Mouse (Mus musculus): ENCODE results near the gene Peg3. TPM values are rescaled to one million over a fixed set of nuclear protein-coding genes. Genes with fewer than 3 reads are reported as not detected.

Gene Peg3
- polyA plus RNA-seq, 1 experiment = 1.0 TPM

DNA sequence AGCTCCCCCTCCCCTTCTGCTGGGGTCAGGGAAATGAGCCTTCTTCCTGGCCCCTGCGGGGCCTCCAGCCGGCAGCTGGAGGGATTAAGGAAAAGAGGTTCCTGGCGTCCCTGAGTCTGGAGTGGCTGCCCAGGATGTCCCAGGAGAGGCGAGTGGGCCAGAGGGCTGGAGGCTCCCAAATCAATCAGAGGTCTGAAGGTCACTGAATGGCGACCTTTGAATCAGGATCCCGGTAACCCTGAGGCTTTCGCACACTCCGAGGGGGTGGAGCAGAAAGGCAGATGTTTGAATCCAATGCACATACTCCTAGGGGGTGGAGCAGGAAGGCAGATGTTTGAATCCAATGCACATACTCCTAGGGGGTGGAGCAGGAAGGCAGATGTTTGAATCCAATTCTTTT is 40.1 kb upstream of the Peg3 start:
- no peaks in the 10 kb centered on the region for H3K27me3 ChIP-seq (ENCODE audit: control insufficient read depth, insufficient read depth, low read length)
- TF ChIP-seq CTCF (IDR thresholded peaks at IDR 0.05; ENCODE audit: borderline replicate concordance, control insufficient read depth, extremely low read depth, insufficient read depth, low read length, poor library complexity) (no peak), POLR2A (IDR thresholded peaks at IDR 0.05; ENCODE audit: control insufficient read depth, extremely low read depth, insufficient read depth, low read length, poor library complexity) (no peak)
- H3K4me3 ChIP-seq (ENCODE audit: control insufficient read depth, insufficient read depth, low read length) = no peak overlapping the region
- H3K27ac ChIP-seq (ENCODE audit: control insufficient read depth, insufficient read depth, low read length) = no peak overlapping the region
- no peaks in the 10 kb centered on the region for H3K36me3 ChIP-seq (ENCODE audit: control insufficient read depth, insufficient read depth, low read length)
- H3K4me1 ChIP-seq (replicated peaks; ENCODE audit: control insufficient read depth, insufficient read depth, low read length) = no peaks in the 10 kb centered on the region
- WGBS = 38% methylated on average over 8 of the region's 8 CpGs
- DNase-seq = no peak

DNA sequence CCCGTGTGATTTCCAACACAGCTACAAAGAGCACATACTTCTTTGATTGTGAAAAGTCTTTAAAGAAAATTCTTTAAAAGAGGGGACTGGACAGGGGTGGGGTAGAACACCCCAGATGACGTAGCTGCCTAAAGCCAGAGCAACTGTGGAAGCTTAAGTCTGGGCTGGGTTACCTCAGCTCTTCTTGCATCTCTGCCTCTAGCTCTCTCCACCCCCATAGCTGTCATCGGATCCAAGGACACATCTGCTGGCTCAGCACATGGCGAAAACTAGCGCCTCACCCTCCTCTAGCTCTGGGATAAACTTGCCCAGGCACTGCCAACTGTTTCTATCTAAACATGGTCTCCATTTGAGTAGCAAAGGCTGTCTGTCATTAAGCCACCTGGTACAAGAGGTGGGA is 35.0 kb upstream of the Peg3 start:
- Histone ChIP-seq H3K36me3 (ENCODE audit: control insufficient read depth, insufficient read depth, low read length) (no peaks in the 10 kb centered on the region), H3K4me3 (ENCODE audit: control insufficient read depth, insufficient read depth, low read length) (no peak overlapping the region), H3K4me1 (replicated peaks; ENCODE audit: control insufficient read depth, insufficient read depth, low read length) (no peaks in the 10 kb centered on the region), H3K27me3 (ENCODE audit: control insufficient read depth, insufficient read depth, low read length) (no peaks in the 10 kb centered on the region), H3K27ac (ENCODE audit: control insufficient read depth, insufficient read depth, low read length) (no peak overlapping the region)
- no peak for DNase-seq
- WGBS = 79% methylated on average over 5 of the region's 5 CpGs
- no peak for TF ChIP-seq POLR2A (IDR thresholded peaks at IDR 0.05; ENCODE audit: control insufficient read depth, extremely low read depth, insufficient read depth, low read length, poor library complexity)
- no peak for TF ChIP-seq CTCF (IDR thresholded peaks at IDR 0.05; ENCODE audit: borderline replicate concordance, control insufficient read depth, extremely low read depth, insufficient read depth, low read length, poor library complexity)

DNA sequence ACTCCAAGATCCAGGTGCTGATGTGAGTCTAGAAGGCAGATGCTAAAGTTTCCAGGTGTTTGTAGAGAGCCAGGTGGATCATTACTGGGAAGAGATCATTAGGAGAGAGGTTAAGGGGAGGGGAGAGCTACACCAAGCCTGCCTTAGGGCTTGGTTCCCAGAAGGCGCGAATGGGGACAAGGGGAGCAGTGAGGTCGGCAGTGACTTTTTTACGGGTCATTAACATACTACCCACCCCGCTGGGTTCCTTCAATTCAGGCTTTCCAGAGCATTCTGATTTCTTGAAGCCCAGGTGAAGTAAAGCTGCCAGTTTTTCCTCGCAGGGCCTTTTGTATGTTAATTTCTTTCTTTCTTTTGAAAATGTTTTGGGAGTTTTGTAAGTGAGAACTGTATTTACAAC is 29.9 kb upstream of the Peg3 start:
- Histone ChIP-seq H3K4me1 (replicated peaks; ENCODE audit: control insufficient read depth, insufficient read depth, low read length) (no peaks in the 10 kb centered on the region), H3K36me3 (ENCODE audit: control insufficient read depth, insufficient read depth, low read length) (no peaks in the 10 kb centered on the region), H3K27me3 (ENCODE audit: control insufficient read depth, insufficient read depth, low read length) (no peaks in the 10 kb centered on the region), H3K4me3 (ENCODE audit: control insufficient read depth, insufficient read depth, low read length) (no peak overlapping the region), H3K27ac (ENCODE audit: control insufficient read depth, insufficient read depth, low read length) (no peak overlapping the region)
- WGBS = 71% methylated on average over 6 of the region's 6 CpGs
- TF ChIP-seq POLR2A (IDR thresholded peaks at IDR 0.05; ENCODE audit: control insufficient read depth, extremely low read depth, insufficient read depth, low read length, poor library complexity) = no peak
- TF ChIP-seq CTCF (IDR thresholded peaks at IDR 0.05; ENCODE audit: borderline replicate concordance, control insufficient read depth, extremely low read depth, insufficient read depth, low read length, poor library complexity) = no peak
- DNase-seq = no peak

DNA sequence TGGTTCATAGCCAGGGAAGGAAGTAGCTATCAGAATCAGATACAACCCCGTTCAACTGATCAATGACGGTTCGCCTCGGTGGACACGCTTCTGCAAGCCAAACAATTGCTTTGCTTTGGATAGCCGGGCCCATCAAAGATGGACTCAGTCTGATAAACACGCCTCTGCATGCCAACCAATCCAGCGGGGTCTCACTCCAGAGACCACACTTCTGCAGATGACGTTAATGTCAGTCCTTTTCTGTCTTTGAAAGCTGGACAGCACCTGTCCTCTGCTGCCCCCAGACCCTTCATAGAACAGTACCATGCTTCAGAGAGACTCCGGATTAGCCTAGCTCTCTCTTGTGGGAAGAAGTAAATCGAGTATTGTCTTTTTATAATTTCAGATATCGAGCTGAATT is 29.5 kb upstream of the Peg3 start:
- H3K4me3 ChIP-seq (ENCODE audit: control insufficient read depth, insufficient read depth, low read length) = no peak overlapping the region
- WGBS = 84% methylated on average over 12 of the region's 12 CpGs
- no peaks in the 10 kb centered on the region for H3K36me3 ChIP-seq (ENCODE audit: control insufficient read depth, insufficient read depth, low read length)
- H3K27ac ChIP-seq (ENCODE audit: control insufficient read depth, insufficient read depth, low read length) = no peak overlapping the region
- TF ChIP-seq POLR2A (IDR thresholded peaks at IDR 0.05; ENCODE audit: control insufficient read depth, extremely low read depth, insufficient read depth, low read length, poor library complexity) (no peak), CTCF (IDR thresholded peaks at IDR 0.05; ENCODE audit: borderline replicate concordance, control insufficient read depth, extremely low read depth, insufficient read depth, low read length, poor library complexity) (no peak)
- no peak for DNase-seq
- H3K27me3 ChIP-seq (ENCODE audit: control insufficient read depth, insufficient read depth, low read length) = no peaks in the 10 kb centered on the region
- no peaks in the 10 kb centered on the region for H3K4me1 ChIP-seq (replicated peaks; ENCODE audit: control insufficient read depth, insufficient read depth, low read length)

DNA sequence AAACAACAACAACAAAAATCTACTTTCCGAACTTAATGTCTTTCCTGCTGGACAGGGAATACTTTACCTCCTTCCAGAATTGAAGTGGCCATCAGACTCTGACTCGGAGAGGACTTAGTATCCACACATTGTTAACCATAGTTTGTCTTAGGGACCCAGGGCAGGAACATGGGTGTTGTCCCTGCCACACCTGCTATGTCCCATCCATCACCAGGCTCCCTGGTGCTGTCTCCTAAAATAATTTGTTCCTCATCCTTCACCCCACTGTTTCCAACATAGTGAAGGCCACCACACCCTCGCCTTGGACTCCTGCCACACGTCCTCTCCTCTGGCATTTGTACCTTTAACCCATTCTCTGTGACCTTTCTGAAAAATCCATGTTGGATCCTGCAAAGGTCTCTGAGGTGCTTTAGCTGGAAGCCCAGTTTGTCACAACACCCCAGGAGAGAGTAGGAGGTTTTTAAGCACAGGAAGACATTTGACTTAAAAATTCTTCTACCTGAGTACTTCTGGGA is 26.6 kb upstream of the Peg3 start:
- TF ChIP-seq POLR2A (IDR thresholded peaks at IDR 0.05; ENCODE audit: control insufficient read depth, extremely low read depth, insufficient read depth, low read length, poor library complexity) (no peak), CTCF (IDR thresholded peaks at IDR 0.05; ENCODE audit: borderline replicate concordance, control insufficient read depth, extremely low read depth, insufficient read depth, low read length, poor library complexity) (no peak)
- no peaks in the 10 kb centered on the region for H3K27me3 ChIP-seq (ENCODE audit: control insufficient read depth, insufficient read depth, low read length)
- DNase-seq = no peak
- WGBS = 82% methylated on average over 4 of the region's 4 CpGs
- no peak overlapping the region for H3K27ac ChIP-seq (ENCODE audit: control insufficient read depth, insufficient read depth, low read length)
- no peak overlapping the region for H3K4me3 ChIP-seq (ENCODE audit: control insufficient read depth, insufficient read depth, low read length)
- no peaks in the 10 kb centered on the region for H3K4me1 ChIP-seq (replicated peaks; ENCODE audit: control insufficient read depth, insufficient read depth, low read length)
- no peaks in the 10 kb centered on the region for H3K36me3 ChIP-seq (ENCODE audit: control insufficient read depth, insufficient read depth, low read length)

DNA sequence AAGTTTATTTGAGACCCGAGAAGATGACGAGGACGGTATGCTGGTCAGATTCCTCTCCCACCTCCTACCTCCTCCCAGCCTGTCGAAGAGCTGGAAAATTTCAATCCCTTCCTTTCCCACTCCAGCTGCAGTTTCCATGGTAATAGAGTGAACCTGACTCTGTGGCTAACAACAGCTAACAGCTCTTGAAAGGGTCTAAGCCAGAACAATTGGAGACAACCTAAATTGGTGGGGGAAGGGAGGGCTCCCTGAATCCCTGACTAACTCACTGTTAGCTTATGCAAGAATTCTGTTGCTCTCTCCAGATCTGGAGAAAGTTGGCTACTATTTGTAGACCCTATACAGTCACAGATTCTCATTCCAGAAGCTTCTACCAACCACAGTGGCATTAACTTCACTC is 23.2 kb upstream of the Peg3 start:
- Histone ChIP-seq H3K27ac (ENCODE audit: control insufficient read depth, insufficient read depth, low read length) (no peak overlapping the region), H3K36me3 (ENCODE audit: control insufficient read depth, insufficient read depth, low read length) (no peaks in the 10 kb centered on the region), H3K4me3 (ENCODE audit: control insufficient read depth, insufficient read depth, low read length) (no peak overlapping the region), H3K27me3 (ENCODE audit: control insufficient read depth, insufficient read depth, low read length) (no peaks in the 10 kb centered on the region), H3K4me1 (replicated peaks; ENCODE audit: control insufficient read depth, insufficient read depth, low read length) (no peaks in the 10 kb centered on the region)
- no peak for DNase-seq
- no peak for TF ChIP-seq CTCF (IDR thresholded peaks at IDR 0.05; ENCODE audit: borderline replicate concordance, control insufficient read depth, extremely low read depth, insufficient read depth, low read length, poor library complexity)
- TF ChIP-seq POLR2A (IDR thresholded peaks at IDR 0.05; ENCODE audit: control insufficient read depth, extremely low read depth, insufficient read depth, low read length, poor library complexity) = no peak
- WGBS = 66% methylated on average over 4 of the region's 4 CpGs

DNA sequence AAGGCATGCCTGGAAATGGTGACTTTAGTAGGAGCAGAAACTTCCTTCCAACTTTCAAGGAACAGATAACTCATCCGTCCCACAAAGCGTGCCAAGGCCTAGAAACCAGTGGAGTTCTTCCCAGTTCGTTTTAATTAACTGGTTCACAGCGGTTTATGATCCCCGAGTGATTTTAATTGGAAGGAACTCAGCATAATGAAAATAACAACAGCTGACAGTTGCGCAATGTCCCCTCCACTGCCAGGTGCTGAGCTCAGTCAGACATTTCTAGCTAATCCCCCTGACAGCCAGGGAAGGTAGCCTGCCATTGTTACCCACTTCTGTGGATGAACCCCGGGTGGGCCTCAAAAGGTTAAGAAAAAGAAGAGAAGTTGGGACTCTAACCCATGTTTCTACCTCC is 19.0 kb upstream of the Peg3 start:
- Histone ChIP-seq H3K36me3 (ENCODE audit: control insufficient read depth, insufficient read depth, low read length) (no peaks in the 10 kb centered on the region), H3K4me1 (replicated peaks; ENCODE audit: control insufficient read depth, insufficient read depth, low read length) (no peaks in the 10 kb centered on the region), H3K4me3 (ENCODE audit: control insufficient read depth, insufficient read depth, low read length) (no peak overlapping the region), H3K27ac (ENCODE audit: control insufficient read depth, insufficient read depth, low read length) (no peak overlapping the region), H3K27me3 (ENCODE audit: control insufficient read depth, insufficient read depth, low read length) (no peaks in the 10 kb centered on the region)
- TF ChIP-seq CTCF (IDR thresholded peaks at IDR 0.05; ENCODE audit: borderline replicate concordance, control insufficient read depth, extremely low read depth, insufficient read depth, low read length, poor library complexity) (no peak), POLR2A (IDR thresholded peaks at IDR 0.05; ENCODE audit: control insufficient read depth, extremely low read depth, insufficient read depth, low read length, poor library complexity) (no peak)
- 86% methylated on average over 7 of the region's 7 CpGs for WGBS
- DNase-seq = no peak

All from thymus, adult 2 months (tissue).